ENCODE assay signal across 8 mouse cellular contexts in genomic region chr9:123852449-123853390, GRCm38 (mm10). TPM values are rescaled to one million over a fixed set of nuclear protein-coding genes. Genes with fewer than 3 reads are reported as not detected.
DNase-seq lines count a peak whose midpoint lies in the region; ATAC-seq and TF ChIP-seq lines count a peak whose summit lies in the region.

No protein-coding gene starts in this region.

- peak overlapping the region; percentile 56 for H3K4me3 ChIP-seq in layer of hippocampus, adult 2 months
- peak overlapping the region; percentile 34 for H3K4me3 ChIP-seq in hindbrain, embryonic 16.5 days (ENCODE audit: low read length)
- H3K4me3 ChIP-seq in midbrain, embryonic 15.5 days = peak overlapping the region; percentile 69

- H3K36me3 ChIP-seq in hindbrain, embryonic 16.5 days (ENCODE audit: control insufficient read depth, insufficient read depth, low read length) = no peaks in the 10 kb centered on the region
- no peaks in the 10 kb centered on the region for H3K36me3 ChIP-seq in midbrain, embryonic 15.5 days (replicated peaks)

- peak; percentile 8 for ATAC-seq in hindbrain, embryonic 16.5 days
- ATAC-seq in midbrain, embryonic 15.5 days (replicated peaks) = peak; percentile 25

- TF ChIP-seq CTCF in layer of hippocampus, adult 2 months (conservative IDR thresholded peaks at IDR 0.05) = no peak

- peak overlapping the region; percentile 89 for H3K27ac ChIP-seq in layer of hippocampus, adult 2 months
- H3K27ac ChIP-seq in hindbrain, embryonic 16.5 days (ENCODE audit: low read depth, low read length) = peak overlapping the region; percentile 63
- H3K27ac ChIP-seq in midbrain, embryonic 15.5 days = peak overlapping the region; percentile 69

- peaks cover 12% of the 10 kb centered on the region for H3K4me1 ChIP-seq in hindbrain, embryonic 16.5 days (ENCODE audit: control insufficient read depth, insufficient read depth, low read depth, low read length)
- H3K4me1 ChIP-seq in midbrain, embryonic 15.5 days = peaks cover 12% of the 10 kb centered on the region

- H3K4me2 ChIP-seq in hindbrain, embryonic 16.5 days (ENCODE audit: low read length) = peak overlapping the region; percentile 67
- H3K4me2 ChIP-seq in midbrain, embryonic 15.5 days = peak overlapping the region; percentile 56

- no peak for DNase-seq in layer of hippocampus, adult 2 months (ENCODE audit: low spot score in 2 of 2)
- no peak for DNase-seq in layer of hippocampus, adult 18-20 months (ENCODE audit: low spot score in 2 of 2)
- DNase-seq in cerebellum, adult 9-11 months = peak; percentile 47
- no peak for DNase-seq in natural killer cell, adult 2 months (ENCODE audit: low spot score in 2 of 2)
- DNase-seq in frontal cortex, postnatal 25 days (ENCODE audit: low spot score in 2 of 2) = no peak
- DNase-seq in left cerebral cortex, postnatal 25 days (ENCODE audit: low spot score in 2 of 2) = no peak

- no peaks in the 10 kb centered on the region for H3K27me3 ChIP-seq in hindbrain, embryonic 16.5 days (replicated peaks; ENCODE audit: control insufficient read depth, insufficient read depth, low read length)
- H3K27me3 ChIP-seq in midbrain, embryonic 15.5 days (replicated peaks) = no peaks in the 10 kb centered on the region

- intact Hi-C loops in left cerebral cortex, postnatal 25 days (cut with DNase I) = no loop called here

- 65% methylated on average over 5 of the region's 5 CpGs for WGBS in hindbrain, embryonic 16.5 days
- WGBS in midbrain, embryonic 15.5 days = 65% methylated on average over 5 of the region's 5 CpGs

- peak overlapping the region; percentile 57 for H3K9ac ChIP-seq in hindbrain, embryonic 16.5 days (ENCODE audit: low read depth, low read length)
- H3K9ac ChIP-seq in midbrain, embryonic 15.5 days = peak overlapping the region; percentile 39

- no peaks in the 10 kb centered on the region for H3K9me3 ChIP-seq in hindbrain, embryonic 16.5 days (ENCODE audit: control insufficient read depth, low read length)
- H3K9me3 ChIP-seq in midbrain, embryonic 15.5 days = no peaks in the 10 kb centered on the region

RNA-seq across cellular contexts. Expression of gene Fyco1, which starts 1.0 kb away (rescaled TPM):
- 10 to 100 TPM; 44.7 to 49.6 TPM for total RNA-seq in layer of hippocampus, adult 2 months (2021)
- 10 to 100 TPM; 39.1 to 40.3 TPM for total RNA-seq in layer of hippocampus, adult 18-20 months (2021)
- polyA plus RNA-seq in hindbrain, embryonic 16.5 days (2015; fragmentation: Nextera tagmentation; extraction: Ambion mirVana) = 14.7 and 17.0 TPM in 2 replicates
- polyA plus RNA-seq in midbrain, embryonic 15.5 days (2015; fragmentation: Nextera tagmentation; extraction: Ambion mirVana) = 18.7 and 19.0 TPM in 2 replicates
- 10 to 100 TPM; 22.0 to 26.8 TPM for total RNA-seq in left cerebral cortex, postnatal 25 days (2021)

RNA-seq across cellular contexts. Expression of gene Xcr1, which starts 9.1 kb away (rescaled TPM):
- total RNA-seq in layer of hippocampus, adult 2 months (2021) = not detected
- not detected for total RNA-seq in layer of hippocampus, adult 18-20 months (2021)
- 0.04 and 0.07 TPM in 2 replicates for polyA plus RNA-seq in hindbrain, embryonic 16.5 days (2015; fragmentation: Nextera tagmentation; extraction: Ambion mirVana)
- polyA plus RNA-seq in midbrain, embryonic 15.5 days (2015; fragmentation: Nextera tagmentation; extraction: Ambion mirVana) = 0.05 and 0.09 TPM in 2 replicates
- total RNA-seq in left cerebral cortex, postnatal 25 days (2021) = not detected

RNA-seq across cellular contexts. Expression of gene Cxcr6, which starts 46.4 kb away (rescaled TPM):
- not detected for total RNA-seq in layer of hippocampus, adult 2 months (2021)
- total RNA-seq in layer of hippocampus, adult 18-20 months (2021) = not detected
- 0.07 and 0.18 TPM in 2 replicates for polyA plus RNA-seq in hindbrain, embryonic 16.5 days (2015; fragmentation: Nextera tagmentation; extraction: Ambion mirVana)
- 0.19 and 0.23 TPM in 2 replicates for polyA plus RNA-seq in midbrain, embryonic 15.5 days (2015; fragmentation: Nextera tagmentation; extraction: Ambion mirVana)
- total RNA-seq in left cerebral cortex, postnatal 25 days (2021) = not detected
